Mouse (Mus musculus): ENCODE measurements around the gene Mthfsd.

Gene Mthfsd

DNA sequence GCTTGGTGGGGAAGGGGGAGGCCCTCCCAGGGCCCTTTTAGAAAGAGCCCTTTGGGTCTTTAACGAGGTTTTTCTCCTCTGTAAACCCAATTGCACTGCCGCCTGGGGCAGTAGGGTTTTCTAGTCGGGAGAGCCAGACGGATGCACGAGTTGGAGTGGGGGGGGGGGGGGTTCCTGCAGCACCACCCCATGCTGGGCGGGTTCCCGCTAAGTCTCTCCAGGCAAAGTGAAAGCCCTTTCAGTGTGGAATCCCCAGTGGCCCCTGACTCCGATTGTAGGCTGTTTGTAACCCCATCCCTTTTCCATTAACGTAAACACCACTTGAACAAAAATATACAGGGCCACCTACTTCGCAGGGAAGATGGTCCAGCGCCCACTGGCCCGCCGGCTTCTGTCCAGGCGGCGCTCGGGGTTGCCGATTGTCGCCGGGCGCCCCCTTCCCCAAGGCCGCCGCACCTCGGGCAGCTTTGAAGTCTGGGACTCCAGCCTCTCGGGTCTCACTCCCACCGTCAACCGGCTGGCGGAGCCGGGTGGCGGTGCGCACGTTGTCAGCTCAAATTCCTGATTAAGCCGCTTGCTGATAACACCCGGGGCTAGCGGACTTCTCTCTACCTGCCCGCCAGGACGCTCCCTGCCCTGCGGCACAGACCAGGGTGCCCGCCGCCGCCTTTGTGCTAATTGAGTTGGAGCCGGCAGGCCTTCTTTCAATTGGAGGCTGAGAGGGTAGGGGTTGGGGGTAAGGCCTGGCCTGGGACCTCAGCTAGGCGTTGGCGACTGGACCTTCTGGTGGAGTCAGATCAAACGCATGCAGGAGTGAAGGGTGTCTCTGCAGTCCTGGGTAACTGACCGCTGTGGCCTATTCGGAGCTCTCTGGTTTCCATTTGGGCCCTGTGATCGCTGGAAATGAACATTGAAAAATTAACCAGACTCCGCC is 34.8 kb downstream of the Mthfsd start:
- no peak for DNase-seq (ENCODE audit: low spot score)

DNA sequence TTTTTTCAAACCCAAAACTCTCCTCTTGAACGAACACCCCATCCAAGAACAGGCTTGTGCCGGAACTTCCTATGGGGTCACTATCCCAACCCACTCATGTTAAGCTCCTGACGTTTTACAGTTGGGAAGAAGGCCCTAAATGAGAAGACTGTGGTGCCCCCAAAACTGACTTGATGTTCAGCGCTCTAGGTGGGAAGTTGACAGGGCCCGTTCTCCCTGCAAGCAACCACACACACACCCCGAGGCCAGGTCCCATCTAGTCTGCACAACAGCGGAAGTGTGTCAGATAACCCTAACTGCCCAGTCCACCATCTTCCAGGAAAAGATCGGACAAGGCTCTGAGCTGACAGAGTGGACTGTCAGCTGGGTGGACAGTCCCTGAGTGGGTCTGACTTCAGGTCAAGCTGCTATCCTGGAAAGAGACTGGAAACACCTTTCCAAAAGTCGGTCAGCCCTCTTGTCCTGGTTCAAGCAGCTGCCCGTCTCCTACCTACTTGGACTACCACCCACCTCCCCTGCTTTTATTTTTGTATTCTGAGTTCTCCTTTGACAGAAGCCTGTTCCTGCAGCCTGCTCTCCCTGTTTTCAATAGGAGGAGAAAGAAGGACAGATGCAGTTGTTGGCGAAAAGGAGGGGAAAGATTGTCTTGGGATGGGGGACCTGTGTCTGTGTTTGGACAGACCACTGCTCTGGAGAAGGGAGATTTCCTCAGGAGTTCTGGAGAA is 35.6 kb downstream of the Mthfsd start:
- no peak for DNase-seq (ENCODE audit: low spot score)

DNA sequence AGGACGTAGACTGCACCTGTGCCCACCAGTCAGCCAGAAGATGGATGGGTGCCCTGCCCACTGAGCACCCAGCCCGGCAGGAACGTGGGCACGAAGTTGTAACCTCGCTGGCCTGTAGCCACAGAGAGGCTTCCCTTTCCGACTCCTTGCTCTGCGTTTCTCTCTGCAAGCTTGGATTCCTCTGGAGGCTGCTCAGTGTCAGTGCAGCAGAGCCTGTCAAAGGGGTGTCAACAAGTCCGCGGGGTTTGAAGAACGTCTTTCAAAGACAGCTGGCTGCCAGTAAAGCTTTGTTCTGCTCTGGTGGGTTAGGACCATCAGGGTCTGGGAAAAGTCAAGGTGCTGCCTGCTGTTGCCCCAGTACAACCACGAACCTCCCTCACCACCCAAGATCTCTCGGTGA is 36.7 kb downstream of the Mthfsd start:
- no peak for DNase-seq (ENCODE audit: low spot score)

DNA sequence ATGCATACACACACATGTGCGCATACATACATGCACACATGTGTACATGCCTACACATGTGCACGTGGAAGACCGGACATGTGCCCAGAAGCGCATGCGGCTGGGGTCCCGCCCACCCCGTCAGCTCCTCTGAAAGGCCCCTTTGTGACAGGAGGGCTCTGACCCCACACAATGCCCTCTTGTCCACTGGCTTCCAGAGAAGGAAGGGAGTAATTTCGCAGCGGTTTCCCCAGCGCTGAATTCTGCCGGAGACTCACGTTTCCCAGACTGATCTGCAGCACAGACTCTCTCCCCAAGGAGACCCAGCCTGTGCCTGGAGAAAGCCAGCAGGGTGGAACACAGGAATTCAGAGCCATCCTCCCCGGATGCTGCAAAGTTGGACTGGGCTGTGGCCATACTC is 44.5 kb downstream of the Mthfsd start:
- no peak for DNase-seq (ENCODE audit: low spot score)

DNA sequence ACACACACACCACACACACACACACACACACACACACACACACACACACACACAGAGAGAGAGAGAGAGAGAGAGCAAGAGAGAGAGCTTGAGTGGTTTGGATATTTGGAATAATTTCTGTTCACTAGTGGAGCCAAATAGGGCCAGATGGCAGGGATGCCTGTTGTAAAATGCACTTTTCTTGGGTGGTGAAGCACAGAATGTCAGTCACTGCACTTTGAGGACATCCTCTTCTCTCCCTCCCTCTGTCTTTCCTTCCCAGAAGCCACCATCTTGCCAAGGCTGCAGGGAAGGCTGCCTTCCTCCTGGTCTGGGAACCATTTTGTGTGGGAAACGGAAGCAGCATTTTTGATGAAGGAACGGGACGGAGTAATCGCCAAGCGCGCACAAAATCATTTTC is 45.7 kb downstream of the Mthfsd start:
- no peak for DNase-seq (ENCODE audit: low spot score)

DNA sequence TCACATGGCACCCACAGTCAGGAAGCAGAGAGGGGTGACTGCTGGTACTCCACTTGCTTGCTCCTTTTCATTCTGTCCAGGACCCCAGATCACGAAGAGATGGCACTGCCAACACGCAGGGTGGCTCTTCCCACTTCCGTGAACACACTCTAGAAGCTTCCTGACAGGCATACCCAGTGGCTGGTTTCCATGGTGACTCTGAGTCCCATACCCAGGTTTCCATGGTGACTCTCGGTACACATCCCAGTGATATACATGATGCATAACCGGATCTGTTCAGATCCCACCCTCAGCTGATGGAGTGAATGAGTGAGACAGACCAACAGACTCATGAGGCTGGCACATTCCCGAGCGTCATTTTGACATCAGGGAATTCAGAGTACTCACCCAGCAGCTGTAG is 49.1 kb downstream of the Mthfsd start:
- DNase-seq (ENCODE audit: low spot score): no peak

DNA sequence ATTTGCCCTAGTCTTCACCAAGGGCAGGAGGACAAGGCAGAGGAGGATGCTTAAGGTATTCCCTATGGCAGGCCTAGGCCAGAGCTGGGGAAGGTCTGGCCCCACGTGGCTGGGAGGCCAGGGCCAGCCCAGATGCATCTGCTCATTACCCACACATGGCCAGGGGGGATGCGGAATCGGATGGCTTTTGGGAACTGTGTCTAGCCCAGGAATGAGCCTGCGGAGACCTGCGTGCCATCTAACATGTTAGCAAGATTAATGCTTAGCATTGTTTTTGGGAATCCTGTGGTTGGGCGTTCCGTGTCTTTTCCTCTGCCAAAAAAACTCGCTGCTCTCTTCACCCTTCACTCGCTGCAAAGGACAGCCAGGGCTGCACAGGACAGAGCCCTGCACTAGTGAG is 50.1 kb downstream of the Mthfsd start:
- no peak for DNase-seq (ENCODE audit: low spot score)

DNA sequence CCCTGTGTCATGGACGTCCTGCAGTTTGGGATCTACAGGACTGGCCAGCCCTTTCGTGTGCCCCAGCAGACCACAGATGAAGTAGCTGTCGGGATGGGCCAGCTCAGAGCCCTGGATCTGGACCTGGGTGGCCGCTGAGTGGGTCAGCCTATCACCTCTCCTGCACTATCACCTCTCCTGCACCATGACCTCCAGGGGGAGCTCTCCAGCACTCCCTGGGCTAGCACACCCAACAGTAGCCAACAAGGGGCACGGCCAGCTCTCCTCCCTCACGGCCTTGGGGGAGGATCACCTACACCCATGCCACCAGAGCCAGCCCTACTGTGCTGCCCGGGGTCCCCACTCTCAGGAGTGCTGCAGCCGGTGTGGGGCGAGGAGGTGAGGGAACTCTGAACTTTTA is 60.8 kb downstream of the Mthfsd start:
- DNase-seq (ENCODE audit: low spot score): no peak

DNA sequence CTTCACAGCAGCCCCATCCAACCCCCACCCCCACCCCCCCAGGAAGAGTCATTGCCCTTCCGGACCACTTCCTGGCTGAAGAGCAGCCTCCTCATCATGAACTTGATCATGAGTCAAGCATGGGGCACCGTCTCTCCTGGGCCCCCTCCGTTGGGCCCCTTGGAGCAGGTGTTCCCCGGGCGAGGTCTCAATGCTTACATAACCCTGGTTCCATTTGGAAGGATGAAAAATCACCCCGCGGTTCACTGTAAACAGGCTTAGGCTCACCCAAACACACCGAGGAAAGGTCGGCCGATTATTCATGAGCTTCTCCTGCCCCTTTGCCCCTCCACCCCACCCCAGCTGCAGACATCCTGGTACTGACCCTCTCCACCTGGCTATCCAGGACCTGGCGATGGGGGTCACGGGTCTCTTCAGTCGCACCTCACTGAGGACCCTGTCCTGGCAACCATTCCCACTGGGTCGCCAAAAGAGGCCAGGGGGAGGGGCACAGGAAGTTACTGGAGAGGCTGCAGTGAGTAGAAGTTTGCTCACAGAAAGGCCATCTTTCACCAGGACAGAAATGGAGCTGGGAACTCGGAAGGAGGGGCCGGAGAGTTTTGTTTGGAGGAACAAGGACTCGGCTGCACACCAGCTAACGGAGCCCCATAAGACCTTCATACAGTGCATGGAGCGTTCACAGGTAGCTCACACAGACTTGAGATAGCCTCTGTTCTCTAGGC is 64.3 kb downstream of the Mthfsd start:
- no peak for DNase-seq (ENCODE audit: low spot score)

Data from ovary, adult 18-20 months (tissue).